Mouse (Mus musculus): ENCODE measurements at regions not wholly inside any gene's neighbourhood (a gene's known extent, or its start where the extent isn't known, plus 50 kb on each side); places are given as distances from the start of the nearest gene placed in this dataset.
"Not testable (repeated sequence)": the region's sequence is repeated elsewhere in the genome, so short reads cannot be mapped to it uniquely, and the experiment has no call there.

DNA sequence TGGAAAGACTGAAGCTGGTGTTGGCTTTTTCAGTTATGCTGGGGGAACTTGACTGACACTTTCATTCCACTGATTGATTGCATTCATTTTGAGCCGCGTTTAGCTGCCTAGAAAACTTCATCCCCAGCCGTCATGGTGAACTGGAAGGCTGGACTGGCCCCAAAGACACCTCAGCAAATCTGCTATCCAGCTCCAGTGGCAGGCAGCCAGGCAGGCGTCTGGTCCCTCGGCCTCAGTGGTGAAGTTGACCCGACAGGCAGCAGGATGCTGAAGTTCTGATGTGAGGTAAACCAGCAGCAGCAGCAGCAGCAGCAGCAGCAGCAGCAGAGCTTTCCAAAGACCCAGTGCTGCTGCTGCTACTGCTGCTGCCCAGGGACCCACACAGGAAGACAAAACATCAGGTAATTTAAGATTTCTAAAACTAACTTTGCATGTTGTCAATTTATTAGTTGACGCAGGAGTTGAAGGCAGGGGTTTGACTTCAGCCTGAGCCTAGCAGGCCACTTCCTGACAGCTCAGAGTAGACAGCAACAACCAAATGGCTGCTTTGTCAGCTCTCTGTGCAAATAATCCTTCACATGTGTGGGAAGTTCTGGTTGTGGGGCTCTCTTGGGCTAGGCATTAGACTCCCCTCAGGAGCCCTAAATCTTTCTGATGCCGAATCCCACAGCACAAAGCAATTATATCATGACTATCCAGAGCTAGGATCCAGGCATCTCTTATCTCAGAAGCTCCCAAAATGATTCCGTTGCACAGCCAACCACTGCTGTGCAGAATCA is 200.4 kb upstream of the Nhs start:
- DNase-seq (ENCODE audit: low spot score in 2 of 2) = no peak

DNA sequence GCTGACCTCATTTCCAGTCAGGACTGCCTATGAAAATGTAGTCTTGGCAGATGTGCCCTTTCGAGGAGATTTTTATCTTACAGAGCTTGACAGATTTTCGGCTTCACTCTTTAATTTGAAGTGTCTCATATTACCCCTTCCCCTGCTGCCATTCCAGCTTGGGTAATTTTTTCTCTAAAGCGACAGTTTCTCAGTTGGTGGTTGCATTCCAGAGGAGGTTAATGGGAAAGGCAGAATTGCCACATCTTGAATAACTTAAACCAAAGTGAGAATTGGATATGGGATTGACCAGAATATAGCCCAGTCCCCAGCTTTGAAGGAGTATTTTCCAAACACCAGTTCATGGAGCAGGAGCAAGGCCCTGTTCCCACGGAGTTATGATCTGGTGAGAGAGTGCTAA is 188.8 kb upstream of the Nhs start:
- DNase-seq (ENCODE audit: low spot score in 2 of 2) = no peak

DNA sequence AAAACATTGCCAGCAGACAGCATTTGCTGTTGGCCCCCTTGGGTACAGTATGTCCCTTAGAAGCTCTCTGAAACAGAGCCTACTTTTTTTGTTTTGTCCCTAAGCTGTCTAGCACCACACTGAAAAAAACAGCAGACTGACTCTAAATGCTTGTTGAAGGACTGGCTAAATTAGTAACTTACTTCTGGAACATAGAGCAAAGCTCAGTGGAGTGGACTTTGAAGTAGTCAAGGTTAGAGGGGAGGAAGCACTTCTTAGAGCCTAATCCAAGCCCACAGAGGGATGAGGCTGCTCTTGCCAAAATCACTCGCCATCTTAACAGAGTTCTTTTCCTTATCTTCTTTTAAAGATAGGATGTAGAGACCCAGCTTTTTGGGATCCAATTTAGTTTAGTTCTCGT is 188.4 kb upstream of the Nhs start:
- no peak for DNase-seq (ENCODE audit: low spot score in 2 of 2)

DNA sequence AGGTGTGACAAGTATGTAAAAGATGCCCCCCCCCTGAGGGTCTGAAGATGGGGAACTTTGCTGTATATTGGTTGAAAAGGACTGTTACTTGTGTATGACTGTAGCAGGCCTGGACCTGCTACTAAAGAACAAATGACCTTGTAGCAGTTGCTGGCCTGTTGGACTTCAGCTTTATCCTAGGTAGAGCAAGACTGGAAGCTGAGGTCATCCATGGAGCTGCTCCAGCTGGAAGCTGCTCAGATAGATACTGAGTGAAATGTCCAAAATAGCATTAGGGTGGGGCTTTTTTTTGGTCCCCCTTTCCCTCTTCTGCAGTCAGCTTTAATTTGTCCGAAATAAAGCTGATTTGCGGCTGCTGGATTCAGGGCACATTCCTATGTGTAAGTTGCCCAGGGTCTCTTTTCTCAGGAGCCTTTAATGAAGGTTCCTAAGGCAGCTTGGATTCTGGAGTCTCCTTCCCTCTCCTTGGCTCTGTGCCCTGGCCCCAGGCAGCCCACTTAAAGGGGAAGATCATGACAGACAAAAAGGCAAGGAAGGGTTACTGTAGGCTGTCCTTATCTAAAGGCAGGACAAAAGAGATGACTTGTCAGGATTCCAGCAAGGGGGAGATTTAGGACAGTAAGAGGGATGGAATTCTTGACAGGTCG is 186.1 kb upstream of the Nhs start:
- DNase-seq (ENCODE audit: low spot score in 2 of 2) = no peak

DNA sequence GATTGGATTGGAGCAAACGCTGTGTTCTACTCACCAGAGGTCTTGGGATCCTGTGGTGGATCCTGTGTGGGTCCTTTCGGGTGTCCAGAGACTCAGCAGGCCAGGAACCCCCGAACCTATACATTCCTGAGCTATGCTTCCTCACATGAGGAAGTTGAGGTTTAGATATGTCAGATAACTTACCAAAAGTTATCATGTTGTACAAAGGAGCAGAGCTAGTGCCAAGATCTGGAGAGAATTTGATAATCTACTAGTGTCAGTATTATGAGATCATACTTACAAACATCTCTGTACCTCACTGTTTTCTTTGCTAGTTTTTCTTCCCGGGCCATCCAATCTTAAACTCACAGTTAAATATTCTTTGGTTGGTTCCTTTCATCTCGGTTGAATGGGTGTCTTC is 172.6 kb upstream of the Nhs start:
- no peak for DNase-seq (ENCODE audit: low spot score in 2 of 2)

DNA sequence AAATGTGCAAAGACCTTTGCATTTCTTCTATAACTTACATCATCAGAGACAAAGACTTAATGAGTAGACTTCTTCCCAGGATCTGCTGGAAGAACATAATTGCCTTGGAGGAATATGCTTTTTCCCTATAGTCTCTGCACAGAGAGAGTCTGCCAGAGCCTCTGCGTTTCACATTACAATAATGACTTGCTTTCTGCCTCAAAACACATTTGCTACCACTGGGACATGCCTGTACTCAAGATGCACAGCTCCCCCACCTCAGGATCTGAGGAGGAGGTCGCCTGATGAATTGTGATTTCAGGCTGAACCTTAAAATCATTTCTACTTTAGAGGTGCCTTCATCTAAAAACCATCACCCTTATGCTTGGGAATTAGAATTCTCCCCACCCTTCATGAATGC is 148.1 kb upstream of the Nhs start:
- no peak for DNase-seq (ENCODE audit: low spot score in 2 of 2)

DNA sequence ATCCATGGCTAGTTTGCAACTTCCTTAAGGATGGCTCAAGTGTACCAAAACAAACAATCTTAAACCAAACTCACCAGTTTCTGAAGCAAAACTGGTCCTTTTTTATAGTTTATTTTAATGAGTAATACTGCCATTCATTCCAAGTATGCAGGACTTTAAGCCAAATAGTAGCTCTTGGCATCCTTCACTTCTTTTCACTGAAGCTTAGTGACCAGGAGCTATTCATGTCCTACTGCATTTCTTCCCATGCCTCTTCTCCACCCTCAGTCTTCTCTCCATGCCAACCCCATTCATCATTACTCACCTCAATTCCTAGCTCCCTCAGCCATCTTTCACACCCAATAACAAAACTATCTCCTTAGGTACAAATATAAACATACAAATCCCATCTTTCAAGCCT is 144.6 kb upstream of the Nhs start:
- no peak for DNase-seq (ENCODE audit: low spot score in 2 of 2)

DNA sequence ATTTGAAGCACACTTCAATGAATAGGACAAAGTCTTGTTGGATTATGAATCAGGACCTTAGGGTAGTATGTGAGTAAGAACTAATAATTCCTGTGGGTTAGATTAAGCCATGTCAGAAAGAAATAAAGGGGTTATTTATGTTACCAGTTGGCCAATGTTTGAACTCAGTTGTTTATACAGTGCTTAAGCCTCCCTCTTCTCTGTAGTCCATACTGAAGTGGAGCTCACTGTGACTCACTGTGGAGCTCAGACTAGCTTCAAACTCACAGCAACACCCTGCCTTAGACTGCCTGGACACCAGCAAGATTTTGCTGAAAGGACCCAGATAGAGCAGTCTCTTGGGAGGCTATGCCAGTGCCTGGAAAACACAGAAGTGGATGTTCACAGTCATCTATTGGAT is 143.3 kb upstream of the Nhs start:
- DNase-seq (ENCODE audit: low spot score in 2 of 2) = no peak

DNA sequence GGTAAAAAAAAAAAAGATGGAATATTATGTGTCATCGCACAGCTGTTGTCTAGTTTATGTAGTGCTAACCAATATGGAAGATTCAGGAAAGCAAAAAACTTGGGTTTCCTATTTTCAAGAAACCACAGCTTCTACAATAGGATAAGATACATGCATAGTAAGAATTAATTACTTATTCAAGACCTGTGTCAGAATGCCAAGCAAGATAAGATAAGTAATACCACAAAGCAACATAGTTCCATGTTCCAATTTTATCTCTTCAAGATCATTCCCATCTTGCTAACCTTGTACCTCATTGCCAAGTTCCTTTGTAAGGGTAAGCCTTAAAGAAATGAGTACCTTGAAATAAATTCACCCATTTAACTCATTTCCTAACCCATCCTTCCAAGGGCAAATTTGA is 131.7 kb upstream of the Nhs start:
- DNase-seq (ENCODE audit: low spot score in 2 of 2) = no peak

DNA sequence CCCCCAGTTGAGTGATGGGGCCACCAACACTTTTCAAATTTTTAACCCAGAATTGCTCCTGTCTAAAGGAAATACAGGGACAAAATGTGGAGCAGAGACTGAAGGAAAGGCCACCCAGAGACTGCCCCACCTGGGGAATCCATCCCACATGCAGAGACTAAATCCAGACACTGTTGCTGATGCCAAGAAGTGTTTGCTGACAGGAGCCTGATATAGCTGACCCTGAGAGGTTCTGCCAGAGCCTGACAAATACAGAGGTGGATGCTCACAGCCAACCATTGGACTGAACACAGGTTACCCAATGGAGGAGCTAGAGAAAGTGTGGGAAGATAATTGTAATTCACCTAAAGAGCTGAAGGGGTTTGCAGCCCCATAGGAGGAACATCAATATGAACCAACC is 126.6 kb upstream of the Nhs start:
- not testable (repeated sequence) for DNase-seq (ENCODE audit: low spot score in 2 of 2)

DNA sequence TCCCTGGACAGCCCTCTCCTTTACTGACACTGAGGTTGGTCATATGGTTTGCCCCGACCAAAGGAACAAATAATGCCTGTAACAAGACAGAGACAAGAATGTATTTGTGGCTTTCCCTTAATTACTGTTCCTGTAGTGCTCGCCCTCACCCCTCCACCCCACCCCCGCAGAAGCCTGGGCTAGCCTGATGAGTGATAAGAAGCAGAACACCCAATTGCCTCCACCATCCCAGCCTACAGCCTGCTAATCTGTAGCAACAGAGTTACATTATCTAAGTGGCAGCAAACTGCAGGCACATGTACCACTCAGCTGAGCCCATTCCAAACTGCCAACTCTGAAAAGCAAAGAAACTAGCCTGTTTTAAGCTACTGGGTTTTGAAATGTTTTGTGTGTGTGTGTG is 124.7 kb upstream of the Nhs start:
- DNase-seq (ENCODE audit: low spot score in 2 of 2) = no peak

DNA sequence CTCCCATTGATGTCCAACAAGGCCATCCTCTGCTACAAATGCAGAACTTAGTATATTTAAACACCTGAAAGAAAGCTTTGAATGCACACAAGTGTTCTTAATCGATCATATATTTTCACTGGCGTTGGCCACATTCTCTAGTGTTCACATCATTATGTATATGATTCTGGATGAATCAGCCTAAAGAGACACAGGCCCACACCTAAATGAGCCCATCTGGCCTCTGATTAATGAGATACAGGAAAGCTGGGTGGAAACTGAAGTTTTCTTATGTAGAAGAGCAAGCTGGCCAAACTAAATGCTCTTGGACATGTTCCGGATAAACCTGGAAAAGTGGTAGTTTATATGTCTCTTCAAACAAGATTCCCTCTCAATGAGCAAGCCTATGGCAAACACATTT is 123.2 kb upstream of the Nhs start:
- no peak for DNase-seq (ENCODE audit: low spot score in 2 of 2)

DNA sequence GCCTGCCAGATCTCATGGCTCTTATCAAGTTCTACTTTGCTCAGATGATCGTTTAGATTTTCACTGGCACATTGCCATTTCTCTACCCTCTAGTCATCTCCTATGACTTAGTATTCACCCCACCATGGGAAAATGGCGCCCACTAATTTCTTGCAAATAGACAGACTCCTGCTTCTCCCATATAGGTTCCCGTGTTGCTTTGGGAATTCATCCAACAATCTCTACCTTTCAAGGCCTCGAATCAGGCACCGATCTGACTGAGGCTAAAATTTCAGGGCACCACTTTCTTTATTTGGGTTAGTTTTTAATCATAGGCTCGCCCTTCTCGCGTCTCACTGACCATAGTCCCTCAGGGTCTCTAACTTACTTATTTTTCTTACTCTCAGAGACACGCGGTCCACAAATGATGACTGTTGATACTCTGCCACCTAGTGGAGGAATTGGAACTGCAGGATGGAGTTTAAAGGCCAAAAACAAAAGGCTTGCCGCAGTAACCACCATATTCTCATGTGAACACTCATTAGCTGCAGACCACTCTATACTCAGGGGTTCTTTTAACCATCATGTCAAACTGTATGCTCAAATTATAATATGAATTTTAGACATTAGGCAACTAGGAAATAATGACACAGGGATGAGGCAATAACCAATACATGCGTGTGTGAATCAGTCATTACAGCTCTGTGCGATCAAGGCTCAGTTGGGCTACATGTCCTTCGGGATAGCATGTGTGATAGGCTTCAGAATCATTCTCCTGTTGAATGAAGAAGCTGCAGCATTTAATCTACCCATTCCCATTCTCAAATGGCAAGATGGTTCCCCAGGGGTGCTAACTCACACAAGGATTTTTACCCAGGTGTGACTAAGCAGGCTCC is 119.5 kb upstream of the Nhs start:
- DNase-seq (ENCODE audit: low spot score in 2 of 2) = peak; percentile 2 to 9

DNA sequence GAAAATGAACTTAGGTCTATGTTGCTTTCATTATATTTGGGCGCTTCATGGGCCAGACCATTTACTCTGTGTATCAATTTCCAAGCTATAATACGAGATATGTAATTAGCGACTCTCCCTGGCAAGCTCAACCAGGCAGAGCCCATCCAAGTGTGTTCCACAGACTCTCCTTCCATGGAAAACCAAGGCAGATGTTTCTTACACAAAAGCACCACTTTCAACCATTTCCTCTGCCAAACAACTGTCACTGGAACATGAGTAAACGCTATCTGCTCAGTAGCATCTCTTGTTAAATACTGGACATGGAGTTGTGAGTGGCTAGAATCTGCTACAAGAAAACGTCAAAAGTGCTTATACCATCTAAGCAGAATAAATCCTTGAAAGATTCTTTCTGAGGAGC is 115.1 kb upstream of the Nhs start:
- DNase-seq (ENCODE audit: low spot score in 2 of 2) = no peak

DNA sequence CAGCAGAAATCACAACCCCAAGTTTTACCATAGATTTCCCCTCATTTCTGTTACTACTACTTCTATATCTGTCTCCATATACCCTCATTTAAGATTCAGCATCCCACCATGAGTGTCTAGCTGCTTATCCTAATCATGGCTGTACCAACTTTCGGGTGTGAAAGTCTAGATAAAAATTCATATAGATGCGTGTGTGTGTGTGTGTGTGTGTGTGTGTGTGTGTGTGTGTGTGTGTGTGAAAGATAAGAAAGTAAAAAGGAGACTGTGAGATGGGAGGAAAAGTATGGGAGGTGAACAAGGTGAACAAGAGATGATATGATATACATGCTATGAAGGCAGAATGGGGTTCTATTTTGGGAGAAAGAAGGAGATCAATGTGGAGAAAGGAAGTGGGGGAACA is 111.7 kb upstream of the Nhs start:
- DNase-seq (ENCODE audit: low spot score in 2 of 2) = no peak

DNA sequence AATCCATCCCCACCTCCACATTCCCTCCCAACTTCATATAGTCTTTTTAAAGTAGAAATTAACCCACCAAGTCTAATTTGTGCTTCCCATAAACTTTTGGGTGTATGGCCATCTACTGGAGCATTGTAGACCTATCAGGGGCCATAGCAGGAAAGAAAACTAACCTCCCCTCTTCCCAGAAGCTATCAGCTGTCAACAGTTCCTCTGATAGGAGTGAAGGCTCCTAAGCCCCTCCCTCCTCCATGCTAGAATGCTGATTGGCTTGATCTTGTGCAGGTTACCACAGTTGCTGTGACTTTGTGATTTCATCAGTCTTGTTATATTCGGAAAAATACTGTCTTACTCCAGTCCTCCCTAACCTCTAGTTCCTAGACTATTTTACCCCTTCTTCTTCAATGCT is 109.4 kb upstream of the Nhs start:
- DNase-seq (ENCODE audit: low spot score in 2 of 2) = no peak

DNA sequence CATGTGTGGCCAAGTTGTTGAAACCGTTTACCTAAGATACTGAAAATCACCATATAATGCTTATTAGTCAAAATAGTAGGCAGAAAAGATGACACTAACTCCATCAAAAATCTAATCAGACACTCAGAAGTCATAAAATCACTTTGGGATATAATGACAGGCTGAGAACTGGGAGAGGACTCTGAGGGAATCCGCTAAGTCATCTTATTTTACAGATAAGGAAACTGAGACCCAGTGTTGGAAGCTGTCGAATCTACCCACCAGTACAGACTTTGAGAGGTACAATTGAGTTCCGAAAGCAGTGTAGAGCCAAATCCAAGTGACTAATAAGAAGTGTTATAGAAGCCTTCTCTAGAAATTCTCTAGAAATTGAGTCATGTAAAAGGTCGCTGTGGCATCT is 108.6 kb upstream of the Nhs start:
- no peak for DNase-seq (ENCODE audit: low spot score in 2 of 2)

DNA sequence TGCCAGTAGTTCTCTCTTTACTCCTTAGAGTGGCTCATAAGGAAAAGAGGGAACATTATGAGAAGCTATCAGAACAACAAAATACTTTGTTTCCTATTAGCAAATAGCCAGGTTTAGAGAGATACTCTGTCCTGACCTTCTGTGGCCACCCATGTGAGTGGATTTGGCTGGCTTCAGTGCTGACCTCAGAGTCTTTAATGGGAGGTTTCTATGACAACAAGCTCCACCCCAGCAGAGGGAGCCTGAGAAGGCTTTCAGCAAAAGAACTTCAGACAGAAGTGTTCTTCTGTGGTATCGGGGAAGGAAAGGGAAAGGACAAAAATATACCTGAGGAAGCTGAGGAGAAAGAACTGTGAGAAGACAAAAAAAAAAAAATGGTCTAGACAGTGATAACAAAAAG is 108.1 kb upstream of the Nhs start:
- no peak for DNase-seq (ENCODE audit: low spot score in 2 of 2)

DNA sequence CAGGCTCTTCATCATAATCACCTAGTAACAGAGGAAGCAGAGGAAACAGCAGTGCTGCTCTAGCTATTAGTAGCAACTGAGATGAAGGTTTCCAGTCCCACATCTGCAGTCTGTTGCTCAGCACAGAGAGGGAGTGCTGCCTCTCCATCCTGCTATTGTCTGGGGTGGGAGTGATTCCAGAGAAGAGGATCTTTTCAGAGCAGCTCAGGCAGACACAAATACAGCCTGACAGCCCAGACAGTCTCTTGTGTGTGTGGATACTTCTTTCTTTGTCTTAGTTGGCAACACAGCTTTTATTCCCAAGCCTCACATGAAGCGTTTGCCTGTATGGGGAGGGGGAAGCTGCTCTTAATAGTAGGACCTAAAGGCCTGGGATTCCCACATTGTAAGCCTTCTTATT is 107.2 kb upstream of the Nhs start:
- DNase-seq (ENCODE audit: low spot score in 2 of 2) = no peak

DNA sequence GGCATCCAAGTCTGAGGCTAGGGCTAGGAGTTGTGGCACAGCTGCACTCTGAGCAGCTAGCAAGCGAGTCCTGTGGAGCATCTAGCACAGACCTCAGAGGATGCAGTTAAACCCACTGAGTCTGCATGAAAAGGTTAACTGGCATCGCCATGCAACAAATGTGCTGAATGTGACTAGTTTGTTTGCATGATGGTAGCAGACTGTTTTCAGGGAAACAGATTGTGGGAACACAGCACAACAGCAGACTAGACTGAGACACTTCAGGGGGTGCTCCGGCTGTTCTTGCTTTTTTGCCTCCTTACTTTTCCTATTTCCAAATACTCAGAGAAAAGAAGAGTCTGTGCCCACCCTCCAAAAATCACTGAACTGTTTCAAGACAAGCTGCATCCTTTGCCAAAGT is 97.9 kb upstream of the Nhs start:
- no peak for DNase-seq (ENCODE audit: low spot score in 2 of 2)

DNA sequence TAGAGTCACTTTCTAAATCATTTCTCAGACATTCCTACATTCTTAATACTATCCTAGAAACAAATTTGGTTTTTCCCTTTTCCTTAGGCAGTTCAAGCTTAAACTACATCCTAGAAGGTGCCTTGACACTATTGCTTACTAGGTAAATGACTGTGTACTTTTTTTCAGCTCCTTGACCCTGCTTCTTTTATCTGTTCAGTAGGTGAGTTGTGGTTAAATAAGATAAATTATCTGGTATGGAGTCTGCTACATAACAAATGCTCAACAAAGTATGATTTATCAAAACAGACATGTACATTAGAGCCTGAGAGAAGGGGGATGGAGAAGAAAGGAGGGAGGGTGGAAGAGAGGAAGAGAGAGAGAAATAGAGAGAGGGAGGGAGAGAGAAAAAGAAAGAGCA is 96.3 kb upstream of the Nhs start:
- no peak for DNase-seq (ENCODE audit: low spot score in 2 of 2)

DNA sequence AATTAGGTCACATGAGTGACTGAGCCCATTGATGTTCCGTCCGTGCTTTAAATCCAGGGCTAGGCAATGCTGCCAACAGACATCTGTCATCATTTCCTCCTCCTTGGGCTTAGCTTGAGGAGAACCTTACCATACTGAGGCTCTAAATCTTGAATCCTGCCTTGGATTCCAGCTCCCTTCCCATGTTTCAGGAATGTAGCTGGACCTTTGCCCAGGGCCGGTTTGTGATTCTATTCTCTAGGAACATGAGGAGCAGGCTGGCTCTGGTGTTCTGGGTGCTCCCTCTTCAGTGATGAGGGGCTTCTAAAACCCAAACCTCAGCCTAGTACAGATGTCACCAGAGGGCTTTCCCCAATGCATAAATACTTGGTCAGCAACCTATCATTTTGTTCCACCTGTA is 81.8 kb upstream of the Nhs start:
- no peak for DNase-seq (ENCODE audit: low spot score in 2 of 2)

DNA sequence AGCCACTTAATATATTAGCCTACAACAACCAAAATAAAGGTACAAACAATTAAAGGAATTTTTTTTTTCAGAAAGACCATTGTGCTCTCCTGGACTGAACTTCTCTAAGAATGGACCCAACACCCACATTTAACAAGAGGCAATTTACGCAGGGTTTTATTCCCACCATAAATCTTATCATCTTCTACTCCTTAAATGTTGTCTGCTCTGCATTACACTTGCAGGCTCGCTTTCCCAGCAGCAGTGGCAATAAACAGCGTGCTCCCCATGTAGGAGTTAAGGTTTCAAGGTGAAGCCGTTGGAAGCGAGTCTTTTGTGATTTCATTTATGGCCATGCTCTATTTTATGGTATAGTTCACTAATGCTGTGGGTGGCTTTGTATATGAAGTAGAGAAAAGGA is 76.0 kb upstream of the Nhs start:
- no peak for DNase-seq (ENCODE audit: low spot score in 2 of 2)
